Mouse (Mus musculus): ENCODE measurements at regions not wholly inside any gene's neighbourhood (a gene's known extent, or its start where the extent isn't known, plus 50 kb on each side); places are given as distances from the start of the nearest gene placed in this dataset.

GRCm38 (mm10) chr11:84731890-84732289 lies 87.4 kb downstream of the Mrm1 start:
- Histone ChIP-seq H3K4me1 (ENCODE audit: control insufficient read depth in 1 of 2, insufficient read depth in 2 of 2) (no peaks in the 10 kb centered on the region), H3K4me2 (ENCODE audit: insufficient read depth, low read depth, poor library complexity, severe bottlenecking) (no peak overlapping the region), H3K27me3 (replicated peaks) (peaks cover 87% of the 10 kb centered on the region), H3K36me3 (replicated peaks in 1 of 2; ENCODE audit: control insufficient read depth in 1 of 2, insufficient read depth in 1 of 2, low read length in 1 of 2) (no peaks in the 10 kb centered on the region), H3K9me3 (replicated peaks; ENCODE audit: low read length) (no peaks in the 10 kb centered on the region), H3K27ac (ENCODE audit: insufficient read depth, low read depth) (no peak overlapping the region), H3K4me3 (replicated peaks in 1 of 3; ENCODE audit: low read depth in 2 of 3, low read length in 2 of 3, poor library complexity in 1 of 3) (no peak overlapping the region), H3K79me2 (replicated peaks; ENCODE audit: control insufficient read depth, extremely low read depth, insufficient read depth, poor library complexity, severe bottlenecking) (no peaks in the 10 kb centered on the region), H3K9ac (ENCODE audit: insufficient read depth, low read depth) (no peak overlapping the region)
- in situ Hi-C loops (cut with MboI; ENCODE audit: low pct_ligation_motif_present, low pct_unique_long_range_greater_than_20kb, low sequenced_read_pairs) = no loop called here
- DNase-seq (ENCODE audit: extremely low read depth) = no peak
- dilution Hi-C loops (cut with MboI; ENCODE audit: extremely low pct_ligation_motif_present, extremely low pct_unique_long_range_greater_than_20kb, low sequenced_read_pairs) = no loop called here
- TF ChIP-seq KAT2A (IDR thresholded peaks at IDR 0.05; ENCODE audit: insufficient replicate concordance, low read length) (no peak), NELFE (IDR thresholded peaks at IDR 0.05; ENCODE audit: low read depth, low read length) (no peak), USF2 (conservative IDR thresholded peaks at IDR 0.05; ENCODE audit: low read depth, low read length) (no peak), SIN3A (IDR thresholded peaks at IDR 0.05; ENCODE audit: low read length) (no peak), BHLHE40 (IDR thresholded peaks at IDR 0.05; ENCODE audit: low read depth, low read length) (no peak), USF1 (IDR thresholded peaks at IDR 0.05; ENCODE audit: low read depth, low read length) (no peak)

GRCm38 (mm10) chr11:84730218-84730617 lies 89.1 kb downstream of the Mrm1 start:
- no peak for DNase-seq (ENCODE audit: extremely low read depth)
- Histone ChIP-seq H3K27ac (ENCODE audit: insufficient read depth, low read depth) (no peak overlapping the region), H3K4me1 (ENCODE audit: control insufficient read depth in 1 of 2, insufficient read depth in 2 of 2) (no peaks in the 10 kb centered on the region), H3K4me2 (ENCODE audit: insufficient read depth, low read depth, poor library complexity, severe bottlenecking) (no peak overlapping the region), H3K9me3 (replicated peaks; ENCODE audit: low read length) (no peaks in the 10 kb centered on the region), H3K36me3 (replicated peaks in 1 of 2; ENCODE audit: control insufficient read depth in 1 of 2, insufficient read depth in 1 of 2, low read length in 1 of 2) (no peaks in the 10 kb centered on the region), H3K27me3 (replicated peaks) (peaks cover 85% of the 10 kb centered on the region), H3K4me3 (replicated peaks in 1 of 3; ENCODE audit: low read depth in 2 of 3, low read length in 2 of 3, poor library complexity in 1 of 3) (no peak overlapping the region), H3K9ac (ENCODE audit: insufficient read depth, low read depth) (no peak overlapping the region), H3K79me2 (replicated peaks; ENCODE audit: control insufficient read depth, extremely low read depth, insufficient read depth, poor library complexity, severe bottlenecking) (no peaks in the 10 kb centered on the region)
- in situ Hi-C loops (cut with MboI; ENCODE audit: low pct_ligation_motif_present, low pct_unique_long_range_greater_than_20kb, low sequenced_read_pairs) = no loop called here
- dilution Hi-C loops (cut with MboI; ENCODE audit: extremely low pct_ligation_motif_present, extremely low pct_unique_long_range_greater_than_20kb, low sequenced_read_pairs) = no loop called here
- no peak for TF ChIP-seq PAX5 (IDR thresholded peaks at IDR 0.05; ENCODE audit: low read length)
- TF ChIP-seq USF1 (IDR thresholded peaks at IDR 0.05; ENCODE audit: low read depth, low read length) = no peak
- TF ChIP-seq POLR2A (IDR thresholded peaks at IDR 0.05; ENCODE audit: low read depth, low read length) = no peak
- no peak for TF ChIP-seq CHD1 (IDR thresholded peaks at IDR 0.05; ENCODE audit: low read depth, low read length)

- peak; percentile 13 for DNase-seq (ENCODE audit: extremely low read depth)
- Histone ChIP-seq H3K79me2 (replicated peaks; ENCODE audit: control insufficient read depth, extremely low read depth, insufficient read depth, poor library complexity, severe bottlenecking) (no peaks in the 10 kb centered on the region), H3K9ac (ENCODE audit: insufficient read depth, low read depth) (no peak overlapping the region), H3K36me3 (replicated peaks in 1 of 2; ENCODE audit: control insufficient read depth in 1 of 2, insufficient read depth in 1 of 2, low read length in 1 of 2) (no peaks in the 10 kb centered on the region), H3K27me3 (replicated peaks) (peaks cover 85% of the 10 kb centered on the region), H3K9me3 (replicated peaks; ENCODE audit: low read length) (no peaks in the 10 kb centered on the region), H3K4me3 (replicated peaks in 1 of 3; ENCODE audit: low read depth in 2 of 3, low read length in 2 of 3, poor library complexity in 1 of 3) (no peak overlapping the region), H3K27ac (ENCODE audit: insufficient read depth, low read depth) (no peak overlapping the region), H3K4me2 (ENCODE audit: insufficient read depth, low read depth, poor library complexity, severe bottlenecking) (no peak overlapping the region), H3K4me1 (ENCODE audit: control insufficient read depth in 1 of 2, insufficient read depth in 2 of 2) (no peaks in the 10 kb centered on the region)
- in situ Hi-C loops (cut with MboI; ENCODE audit: low pct_ligation_motif_present, low pct_unique_long_range_greater_than_20kb, low sequenced_read_pairs) = loop anchor here (5.0 kb wide), 1 partner anchor 67 kb away; no protein-coding TSS in a partner anchor
- dilution Hi-C loops (cut with MboI; ENCODE audit: extremely low pct_ligation_motif_present, extremely low pct_unique_long_range_greater_than_20kb, low sequenced_read_pairs) = no loop called here
- no peak for TF ChIP-seq JUND (conservative IDR thresholded peaks at IDR 0.05; ENCODE audit: low read depth, low read length)
- TF ChIP-seq CTCF (conservative IDR thresholded peaks at IDR 0.05 in 1 of 2, IDR thresholded peaks at IDR 0.05 in 1 of 2; ENCODE audit: low read depth in 2 of 2, low read length in 2 of 2) = no peak
- no peak for TF ChIP-seq POLR2A (IDR thresholded peaks at IDR 0.05; ENCODE audit: low read depth, low read length)
- no peak for TF ChIP-seq NRF1 (IDR thresholded peaks at IDR 0.05; ENCODE audit: low read depth, low read length)
- TF ChIP-seq TBP (conservative IDR thresholded peaks at IDR 0.05; ENCODE audit: low read depth, low read length) = no peak
- no peak for TF ChIP-seq HCFC1 (IDR thresholded peaks at IDR 0.05; ENCODE audit: low read depth, low read length)
- TF ChIP-seq SIN3A (IDR thresholded peaks at IDR 0.05; ENCODE audit: low read length) = no peak
- TF ChIP-seq JUN (IDR thresholded peaks at IDR 0.05; ENCODE audit: insufficient read depth, low read depth, low read length) = no peak
- no peak for TF ChIP-seq USF1 (IDR thresholded peaks at IDR 0.05; ENCODE audit: low read depth, low read length)
- TF ChIP-seq SMC3 (IDR thresholded peaks at IDR 0.05; ENCODE audit: low read depth, low read length) = no peak
- no peak for TF ChIP-seq ZC3H11A (IDR thresholded peaks at IDR 0.05; ENCODE audit: low read depth, low read length)
- TF ChIP-seq USF2 (conservative IDR thresholded peaks at IDR 0.05; ENCODE audit: low read depth, low read length) = no peak
- no peak for TF ChIP-seq GABPA (IDR thresholded peaks at IDR 0.05; ENCODE audit: insufficient replicate concordance, low read depth, low read length)
These were observed 90.1 kb downstream of the Mrm1 start for GRCm38 (mm10) chr11:84729189-84729588.

Data from CH12.LX (cell line).